Mouse (Mus musculus) naive thymus-derived CD4-positive, alpha-beta T cell, adult 2 months (primary cell): ENCODE measurements around the gene Pitpnm3.

Experiments
- DNase-seq: peaks from one replicate; pipeline ENCODE4 v3.0.0-alpha.2; 2011; ENCODE audit warnings: low read depth

Pitpnm3 gene

DNA sequence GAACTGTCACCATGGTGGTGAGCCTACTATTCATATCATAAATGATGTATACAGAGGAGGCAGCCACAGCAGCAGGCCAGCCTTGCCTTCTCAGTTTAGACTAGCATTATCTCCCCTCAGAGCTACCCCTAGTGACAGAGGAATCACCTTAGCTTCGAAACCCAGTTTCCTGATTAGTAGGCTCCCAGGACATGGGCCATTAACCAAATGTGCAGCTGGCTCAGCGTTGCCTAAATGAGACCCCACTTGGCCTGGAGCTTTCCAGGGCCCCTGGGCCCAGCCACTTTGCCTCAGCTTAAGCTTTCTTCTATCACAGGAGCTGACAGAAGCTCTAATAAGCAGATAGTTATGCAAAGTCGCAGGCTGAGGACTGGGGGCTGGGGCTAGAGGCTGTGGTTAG is 39.6 kb downstream of the Pitpnm3 start:
- no peak for DNase-seq

- no peak for DNase-seq
Observed at GRCm38 (mm10) chr11:72094442-72094841, 41.1 kb downstream of the Pitpnm3 start.

- no peak for DNase-seq
Observed at GRCm38 (mm10) chr11:72092390-72092789, 43.2 kb downstream of the Pitpnm3 start.

GRCm38 (mm10) chr11:72086251-72087046 is 49.1 kb downstream of the Pitpnm3 start:
- DNase-seq, result no peak

- DNase-seq, result no peak
Observed at GRCm38 (mm10) chr11:72084337-72084736, 51.2 kb downstream of the Pitpnm3 start.

DNA sequence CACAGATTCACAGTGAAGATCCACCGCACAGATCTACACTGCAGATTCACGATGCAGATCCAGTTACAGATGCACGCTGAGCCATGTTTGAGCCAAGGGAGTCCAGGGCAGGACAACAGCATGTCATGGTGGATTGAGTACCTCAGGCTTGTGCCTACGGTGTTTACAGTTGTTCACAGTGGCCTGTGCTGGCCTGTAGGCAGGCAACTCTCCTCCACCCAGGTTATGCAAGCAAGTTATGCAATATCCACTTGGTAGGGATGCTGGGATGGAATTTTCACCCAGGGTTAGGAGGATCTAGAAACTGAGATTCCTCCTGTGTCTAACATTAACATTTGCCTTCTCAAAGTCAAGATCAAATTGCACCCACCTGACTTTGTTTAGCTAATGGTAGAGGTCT is 53.0 kb downstream of the Pitpnm3 start:
- no peak for DNase-seq

DNA sequence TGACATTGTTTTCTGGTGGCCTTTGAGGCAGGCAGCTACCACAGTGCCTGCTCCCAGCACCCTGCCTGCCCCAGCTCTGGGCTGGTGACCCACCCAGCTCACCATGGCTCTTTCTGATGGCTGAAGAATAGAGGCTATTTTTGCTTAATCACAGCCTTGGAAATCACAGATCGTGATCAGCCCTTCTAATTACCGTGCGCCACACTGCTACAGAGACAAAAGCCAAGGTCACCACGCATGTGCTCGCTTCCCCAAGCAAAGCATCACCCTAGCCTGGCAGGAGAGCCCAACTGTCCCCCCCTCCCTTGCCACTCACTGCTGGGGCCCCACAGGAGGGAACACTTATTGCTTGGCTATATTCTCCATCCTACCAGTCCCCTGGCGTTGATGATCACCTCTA is 55.1 kb downstream of the Pitpnm3 start:
- no peak for DNase-seq

DNA sequence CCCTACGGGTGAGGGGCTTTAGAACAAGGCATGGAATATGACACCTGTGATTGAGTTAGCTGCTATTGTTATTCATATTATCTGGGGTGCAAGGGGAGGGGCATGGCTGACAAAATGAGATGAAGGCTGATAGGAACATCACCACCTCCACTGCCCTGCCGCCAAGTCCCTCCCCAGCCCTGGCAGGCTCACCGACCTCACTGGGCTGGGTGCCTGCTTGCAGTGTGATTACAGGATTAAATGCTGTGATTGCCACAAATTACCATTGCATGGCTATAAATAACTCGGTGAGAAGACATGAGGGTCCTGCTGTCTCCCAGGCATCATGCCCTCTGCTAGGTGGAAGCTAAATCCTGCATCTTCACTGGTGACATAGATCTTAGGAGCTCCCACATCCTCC is 56.9 kb downstream of the Pitpnm3 start:
- DNase-seq, result no peak

DNA sequence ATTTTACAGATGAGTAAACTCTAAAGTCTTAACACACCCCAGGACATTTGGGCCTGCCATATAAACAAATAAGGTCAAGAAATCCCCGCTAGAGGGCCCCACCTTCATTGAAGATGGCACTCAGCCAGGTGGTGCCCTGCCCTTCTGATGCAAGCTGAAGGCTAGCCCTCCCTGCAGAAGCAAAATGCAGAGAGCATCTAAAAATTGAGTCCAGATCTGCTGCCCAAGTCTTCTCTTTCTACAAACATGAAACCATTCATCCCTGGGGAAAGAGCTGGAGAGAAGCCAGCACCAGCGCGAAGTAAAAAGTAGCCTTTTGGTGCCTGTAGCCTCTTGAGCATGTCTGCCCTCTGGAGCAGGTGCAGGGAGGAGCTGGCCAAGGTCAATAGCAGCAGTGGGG is 57.5 kb downstream of the Pitpnm3 start:
- DNase-seq, result no peak

GRCm38 (mm10) chr11:72074230-72074629 is 61.3 kb downstream of the Pitpnm3 start:
- no peak for DNase-seq

DNA sequence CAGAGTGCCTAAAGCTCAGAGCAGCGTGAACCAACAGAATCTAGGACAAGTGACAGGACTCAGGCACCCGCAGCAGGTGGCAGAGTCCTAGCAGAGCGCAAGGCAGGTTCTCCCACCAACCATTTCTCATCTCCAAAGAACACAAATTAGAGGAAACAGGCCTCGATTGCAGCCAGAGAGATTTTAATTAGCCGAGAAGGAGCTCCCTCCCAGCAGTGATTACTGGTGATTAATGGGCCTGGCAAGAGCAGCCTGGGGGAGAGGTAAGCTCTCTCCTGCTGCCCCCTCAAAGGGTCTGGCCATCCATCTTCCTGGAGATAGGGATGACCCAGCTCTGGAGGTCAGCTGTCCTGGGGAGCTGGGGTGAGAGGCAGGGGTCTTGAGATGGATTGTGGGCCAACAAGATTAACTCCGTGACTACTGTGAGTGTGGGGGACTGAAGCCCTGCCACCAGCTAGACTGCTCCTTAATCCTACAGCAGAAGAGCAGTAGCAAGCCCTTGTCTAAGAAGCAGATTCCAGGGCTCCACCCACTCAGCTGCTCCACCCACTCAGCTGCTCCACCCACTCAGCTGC is 63.2 kb downstream of the Pitpnm3 start:
- no peak for DNase-seq

- no peak for DNase-seq
Observed at GRCm38 (mm10) chr11:72070733-72071132, 64.8 kb downstream of the Pitpnm3 start.

GRCm38 (mm10) chr11:72068026-72068425 is 67.6 kb downstream of the Pitpnm3 start:
- no peak for DNase-seq

GRCm38 (mm10) chr11:72067326-72067725 is 68.3 kb downstream of the Pitpnm3 start:
- DNase-seq, result no peak

GRCm38 (mm10) chr11:72066330-72066729 is 69.2 kb downstream of the Pitpnm3 start:
- peak; percentile 37 for DNase-seq

GRCm38 (mm10) chr11:72065103-72065502 is 70.5 kb downstream of the Pitpnm3 start:
- DNase-seq, result no peak

GRCm38 (mm10) chr11:72064414-72064813 is 71.2 kb downstream of the Pitpnm3 start:
- DNase-seq, result no peak

DNA sequence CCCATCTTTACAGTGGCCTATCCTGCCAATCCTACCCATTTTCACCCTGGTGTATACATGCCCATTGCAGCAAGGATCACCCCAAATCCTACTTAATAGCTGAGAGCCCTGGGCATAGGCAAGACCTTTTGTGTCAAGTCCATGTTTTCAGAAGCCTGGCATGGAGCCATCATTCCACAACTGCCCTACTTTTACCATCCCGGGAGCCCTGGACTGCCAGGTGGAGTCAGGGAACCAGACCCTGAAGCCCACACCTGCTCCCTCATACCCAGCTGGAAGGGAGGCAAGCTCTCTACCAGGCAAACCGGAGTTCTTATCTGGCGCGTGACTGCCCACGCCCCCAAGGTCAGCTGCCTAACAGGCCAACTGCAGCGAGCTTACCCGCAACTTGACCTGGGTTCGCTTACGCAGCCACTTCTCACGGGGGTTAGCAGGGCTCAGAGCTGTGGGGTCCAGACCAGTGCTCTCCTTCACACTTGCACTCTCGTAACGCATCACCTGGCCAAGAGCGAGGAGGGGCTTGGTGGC is 74.4 kb downstream of the Pitpnm3 start:
- no peak for DNase-seq

DNA sequence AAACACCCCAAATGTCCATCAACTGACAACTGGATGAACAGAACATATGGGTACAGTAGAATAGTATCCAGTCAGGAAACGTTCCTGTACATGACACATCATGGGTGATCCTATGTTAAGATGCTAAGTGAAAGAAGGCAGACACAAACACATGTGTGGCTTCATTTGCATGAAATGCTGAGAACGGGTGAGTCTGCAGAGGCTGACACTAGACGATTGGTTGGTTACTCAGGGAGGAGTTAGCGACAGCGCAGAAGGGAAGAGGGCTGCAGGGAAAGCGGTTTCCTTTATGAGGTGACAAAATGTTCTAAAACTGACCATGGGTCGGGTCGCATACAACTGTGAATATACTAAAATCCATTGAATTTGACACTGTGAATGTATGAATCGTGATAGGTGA is 75.2 kb downstream of the Pitpnm3 start:
- DNase-seq, result no peak

GRCm38 (mm10) chr11:72057166-72057565 is 78.4 kb downstream of the Pitpnm3 start:
- no peak for DNase-seq

- DNase-seq, result no peak
Observed at GRCm38 (mm10) chr11:72055176-72055575, 80.4 kb downstream of the Pitpnm3 start.

DNA sequence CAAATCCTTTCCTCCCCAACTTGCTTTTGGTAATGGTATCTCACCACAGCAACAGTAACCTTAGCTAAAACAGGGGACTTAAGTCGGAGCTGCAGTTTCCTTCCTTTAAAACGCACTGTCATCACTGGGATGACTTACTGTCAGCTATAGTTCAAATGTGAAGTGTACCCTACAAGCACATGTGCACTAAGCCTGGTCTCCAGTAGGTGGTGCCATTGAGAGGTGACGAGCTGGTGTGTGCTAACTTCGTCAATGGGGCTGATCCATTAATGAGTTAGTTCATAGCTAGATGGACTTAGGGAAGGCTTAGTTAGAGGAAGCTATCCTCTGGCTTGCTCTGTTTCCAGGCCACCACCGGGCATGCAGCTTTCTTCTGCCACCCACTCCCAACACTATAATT is 82.9 kb downstream of the Pitpnm3 start:
- peak; percentile 52 for DNase-seq

DNA sequence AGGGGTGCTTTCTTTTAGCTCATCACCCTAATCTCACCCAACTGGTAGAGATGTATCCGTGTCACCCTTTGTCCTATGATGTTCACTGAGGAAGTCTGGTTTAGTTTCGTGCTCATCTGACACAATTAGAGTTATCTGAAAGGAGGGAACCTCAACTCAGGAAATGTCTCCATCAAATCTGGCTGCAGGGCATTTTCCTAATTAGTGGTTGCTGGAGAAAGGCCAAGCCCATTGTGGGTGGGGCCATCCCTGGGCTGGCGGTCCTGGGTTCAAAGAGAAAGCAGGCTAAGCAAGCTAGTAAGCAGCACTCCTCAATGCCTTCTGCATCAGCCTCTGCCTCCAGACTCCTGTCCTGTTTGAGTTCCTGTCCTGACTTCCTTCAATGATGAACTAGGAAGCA is 83.4 kb downstream of the Pitpnm3 start:
- no peak for DNase-seq
